Mouse (Mus musculus) hindbrain, embryonic 16.5 days (tissue): ENCODE results near the gene Gm21411. TPM values are rescaled to one million over a fixed set of nuclear protein-coding genes. Genes with fewer than 3 reads are reported as not detected.
"Not testable (repeated sequence)": the region's sequence is repeated elsewhere in the genome, so short reads cannot be mapped to it uniquely, and the experiment has no call there.

ENCODE experiments used
- ATAC-seq: fragments of 200-750 bp; cut with Nextera tagmentation; 2 replicates; pipeline ENCODE4 v1.8.0; 2017; ENCODE audit warnings: moderate TSS enrichment, moderate library complexity
- H3K27ac ChIP-seq: fragments of 300-500 bp; sonication (generic); 2 replicates; pipeline ENCODE4 v1.5.1; 2014; ENCODE audit warnings: low read depth, mild to moderate bottlenecking, control low read depth, low read length, moderate library complexity
- H3K27me3 ChIP-seq: fragments of 300-500 bp; sonication (generic); replicated peaks from 2 replicates; pipeline ENCODE4 v1.6.1; 2014; ENCODE audit warnings: low read length; ENCODE audit not compliant: control insufficient read depth, insufficient read depth
- H3K36me3 ChIP-seq: fragments of 300-500 bp; sonication (generic); 2 replicates; pipeline ENCODE4 v1.6.1; 2014; ENCODE audit warnings: mild to moderate bottlenecking, low read length, moderate library complexity, mixed read lengths; ENCODE audit not compliant: control insufficient read depth, insufficient read depth
- H3K4me1 ChIP-seq: fragments of 300-500 bp; sonication (generic); 2 replicates; pipeline ENCODE4 v1.6.1; 2014; ENCODE audit warnings: low read depth, low read length; ENCODE audit not compliant: control insufficient read depth, insufficient read depth
- H3K4me2 ChIP-seq: fragments of 300-500 bp; sonication (generic); 2 replicates; pipeline ENCODE4 v1.6.1; 2014; ENCODE audit warnings: mild to moderate bottlenecking, low read length, control low read depth, moderate library complexity
- H3K4me3 ChIP-seq: fragments of 300-500 bp; sonication (generic); 2 replicates; pipeline ENCODE4 v1.5.1; 2014; ENCODE audit warnings: mild to moderate bottlenecking, low read length, control low read depth, moderate library complexity
- H3K9ac ChIP-seq: fragments of 300-500 bp; sonication (generic); 2 replicates; pipeline ENCODE4 v1.6.1; 2014; ENCODE audit warnings: low read depth, mild to moderate bottlenecking, control low read depth, low read length, moderate library complexity
- H3K9me3 ChIP-seq: fragments of 300-500 bp; sonication (generic); 2 replicates; pipeline ENCODE4 v1.6.1; 2014; ENCODE audit warnings: mild to moderate bottlenecking, low read length, moderate library complexity; ENCODE audit not compliant: control insufficient read depth
- WGBS: fragments of 180-500 bp; shearing (Covaris S2); extraction: QIAGEN DNeasy Blood & Tissue Kit; methylation state at CpG from one replicate; pipeline ENCODE4 v1.1.7; 2014; 5-methylcytosine and 5-hydroxymethylcytosine counted together
- polyA plus RNA-seq: library from polyadenylated mRNA; unstranded; fragments of >200 nt; fragmentation: Nextera tagmentation; extraction: Ambion mirVana; gene quantifications from 2 replicates; pipeline ENCODE4 v1.2.1, GENCODE M21; 2015

Gene Gm21411
- polyA plus RNA-seq = not detected in 2 replicates

- ATAC-seq, H3K4me1 ChIP-seq: not testable (repeated sequence)
Measured at GRCm38 (mm10) chr4:146909386-146910137, at the start of gene Gm21411. Gm21411 (minus strand) TSS chr4:146909590.

DNA sequence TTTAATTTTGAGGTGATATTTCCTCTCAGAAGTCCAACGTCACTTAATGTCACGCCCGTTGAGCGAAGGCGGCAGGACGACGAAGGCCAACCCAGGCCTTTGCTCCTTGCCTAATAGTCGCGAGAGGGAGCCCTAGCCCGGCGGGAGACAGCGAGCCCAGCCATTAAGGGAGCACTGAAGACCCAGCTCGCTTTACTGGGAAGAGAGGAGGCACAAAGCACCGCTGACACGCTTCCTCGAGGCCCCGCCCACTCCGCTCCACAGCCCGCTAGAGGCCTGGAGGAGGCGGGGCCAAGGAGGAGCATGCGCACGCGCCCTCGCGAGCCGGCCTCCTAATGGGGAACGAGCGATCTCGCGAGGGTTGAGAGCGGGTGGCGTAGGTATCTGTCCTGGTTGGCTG, 32.3 kb upstream of the Gm21411 start:
- H3K9me3 ChIP-seq, H3K9ac ChIP-seq, H3K4me1 ChIP-seq, H3K4me2 ChIP-seq, H3K4me3 ChIP-seq, H3K27ac ChIP-seq, ATAC-seq, H3K36me3 ChIP-seq, H3K27me3 ChIP-seq: not testable (repeated sequence)
- WGBS = 62% methylated on average over 32 of the region's 32 CpGs

More at GRCm38 (mm10) chr4:146909386-146910137, at the start of gene Gm21411:
- WGBS = 82% methylated on average over 9 of the region's 9 CpGs
- not testable (repeated sequence) for H3K4me2 ChIP-seq, H3K4me3 ChIP-seq, H3K36me3 ChIP-seq, H3K9me3 ChIP-seq, H3K27me3 ChIP-seq, H3K9ac ChIP-seq, H3K27ac ChIP-seq

DNA sequence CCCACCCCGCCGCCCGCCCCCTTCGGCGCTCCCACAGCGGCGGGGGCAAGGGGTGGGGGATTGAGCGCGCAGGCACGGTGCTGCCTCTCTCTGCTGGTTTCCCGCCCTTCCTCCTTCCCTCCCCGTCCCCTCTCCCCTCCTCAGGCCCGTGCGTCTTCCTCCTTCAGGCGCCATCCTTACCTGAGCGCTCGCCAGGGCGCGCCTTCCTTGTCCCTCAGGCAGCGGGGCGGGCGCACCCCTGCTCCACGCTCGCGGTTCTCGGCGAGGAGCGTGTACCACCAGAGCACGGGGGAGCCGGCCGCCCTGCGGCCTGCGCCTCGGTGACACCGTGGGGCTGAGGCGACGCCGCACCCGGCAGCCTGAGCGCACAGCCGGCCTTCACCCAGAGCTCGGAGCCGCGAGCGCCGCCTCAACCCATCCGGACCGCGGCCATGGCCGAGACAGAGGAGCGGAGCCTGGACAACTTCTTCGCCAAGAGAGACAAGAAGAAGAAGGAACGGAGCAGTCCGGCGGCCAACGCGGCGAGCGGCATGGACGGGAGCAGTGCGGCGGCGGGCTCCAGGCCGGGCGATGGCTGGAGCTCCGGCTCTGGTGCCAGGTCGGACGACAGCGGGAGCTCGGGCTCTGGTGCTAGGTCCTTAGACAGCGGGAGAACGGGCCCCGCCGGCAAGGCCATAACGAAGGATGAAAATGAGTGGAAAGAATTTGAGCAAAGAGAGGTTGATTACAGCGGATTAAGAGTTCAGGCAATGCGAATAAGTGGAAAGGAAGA, 23.1 kb upstream of the Gm21411 start:
- Histone ChIP-seq H3K4me3 (peak overlapping the region; percentile 38), H3K36me3 (no peaks in the 10 kb centered on the region), H3K4me1 (no peaks in the 10 kb centered on the region), H3K27me3 (no peaks in the 10 kb centered on the region), H3K4me2 (peak overlapping the region; percentile 51), H3K9me3 (peaks cover 15% of the 10 kb centered on the region), H3K27ac (no peak overlapping the region), H3K9ac (peak overlapping the region; percentile 41; the same call in 1 of the 2 replicates)
- ATAC-seq = peak; percentile 80
- WGBS = 11% methylated on average over 74 of the region's 77 CpGs

DNA sequence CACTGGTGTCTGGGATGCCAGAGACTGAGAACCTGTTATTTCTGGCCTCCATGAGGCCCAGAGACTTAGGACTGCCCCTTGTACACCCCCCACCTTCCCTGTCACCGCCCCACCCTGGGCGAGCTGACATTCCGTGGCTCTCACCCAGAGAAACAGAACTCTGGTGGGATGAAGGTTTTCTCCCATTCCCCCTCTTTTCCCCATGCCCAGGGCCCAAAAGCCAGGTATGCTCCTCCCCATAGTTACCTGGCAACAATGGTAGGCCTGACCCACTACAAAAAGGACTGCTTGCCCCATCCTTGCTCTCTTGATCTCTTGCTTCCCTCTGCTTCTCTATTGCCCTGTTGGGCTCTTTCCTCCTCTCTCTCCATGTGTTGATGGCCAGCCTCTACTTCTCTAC, 5.8 kb upstream of the Gm21411 start:
- ATAC-seq = no peak
- H3K9me3 ChIP-seq = peaks cover 9% of the 10 kb centered on the region
- H3K27me3 ChIP-seq = no peaks in the 10 kb centered on the region
- WGBS = 83% methylated on average over 3 of the region's 3 CpGs
- H3K36me3 ChIP-seq = no peaks in the 10 kb centered on the region
- no peak overlapping the region for H3K4me3 ChIP-seq
- H3K27ac ChIP-seq = no peak overlapping the region
- H3K4me2 ChIP-seq = no peak overlapping the region
- H3K9ac ChIP-seq = no peak overlapping the region
- H3K4me1 ChIP-seq = no peaks in the 10 kb centered on the region

DNA sequence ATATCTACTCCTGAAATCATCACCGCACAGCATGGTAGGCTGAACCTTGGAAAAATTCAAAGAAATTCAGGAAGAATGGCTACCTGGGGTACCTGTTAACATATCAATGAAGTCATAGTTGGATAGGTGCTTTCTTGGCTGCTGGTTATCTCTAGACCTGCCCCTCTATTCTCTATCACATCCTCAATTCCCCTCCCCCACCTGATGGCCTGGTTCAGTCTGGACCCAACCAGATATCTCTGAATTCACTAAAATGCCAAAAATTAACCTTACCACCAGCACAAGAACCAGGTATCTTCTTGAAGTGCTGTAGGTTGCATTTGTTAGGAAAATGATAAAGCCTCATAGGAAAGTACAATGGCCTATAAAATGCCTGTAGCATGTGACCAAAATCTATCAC, 1.3 kb downstream of the Gm21411 start:
- 100% methylated on average over 1 of the region's 1 CpGs for WGBS
- H3K9ac ChIP-seq, H3K4me2 ChIP-seq, H3K36me3 ChIP-seq, H3K4me1 ChIP-seq, H3K27me3 ChIP-seq, ATAC-seq, H3K27ac ChIP-seq, H3K4me3 ChIP-seq, H3K9me3 ChIP-seq: not testable (repeated sequence)

- H3K27me3 ChIP-seq, H3K27ac ChIP-seq, ATAC-seq, H3K36me3 ChIP-seq, H3K9ac ChIP-seq, H3K4me2 ChIP-seq, H3K4me1 ChIP-seq, H3K9me3 ChIP-seq, H3K4me3 ChIP-seq: not testable (repeated sequence)
- WGBS = 73% methylated on average over 2 of the region's 2 CpGs
Measured at GRCm38 (mm10) chr4:146904782-146905181, 4.6 kb downstream of the Gm21411 start.

- 62% methylated on average over 3 of the region's 3 CpGs for WGBS
- H3K9ac ChIP-seq, H3K27me3 ChIP-seq, H3K36me3 ChIP-seq, H3K4me2 ChIP-seq, H3K9me3 ChIP-seq, H3K27ac ChIP-seq, ATAC-seq, H3K4me1 ChIP-seq, H3K4me3 ChIP-seq: not testable (repeated sequence)
Measured at GRCm38 (mm10) chr4:146903126-146903525, 6.3 kb downstream of the Gm21411 start.

Other genes starting within 250 kb of the Gm21411 start
- 0.12 and 0.14 TPM in 2 replicates for gene Zfp989, start 62.4 kb upstream of the Gm21411 start, polyA plus RNA-seq
- gene Rex2, start 112.3 kb upstream of the Gm21411 start, polyA plus RNA-seq = not detected in 2 replicates
- gene Zfp991, start 222.4 kb upstream of the Gm21411 start, polyA plus RNA-seq = 5.3 and 6.4 TPM in 2 replicates